8 mouse cellular contexts compared by ENCODE assay signal in the genomic region with DNA sequence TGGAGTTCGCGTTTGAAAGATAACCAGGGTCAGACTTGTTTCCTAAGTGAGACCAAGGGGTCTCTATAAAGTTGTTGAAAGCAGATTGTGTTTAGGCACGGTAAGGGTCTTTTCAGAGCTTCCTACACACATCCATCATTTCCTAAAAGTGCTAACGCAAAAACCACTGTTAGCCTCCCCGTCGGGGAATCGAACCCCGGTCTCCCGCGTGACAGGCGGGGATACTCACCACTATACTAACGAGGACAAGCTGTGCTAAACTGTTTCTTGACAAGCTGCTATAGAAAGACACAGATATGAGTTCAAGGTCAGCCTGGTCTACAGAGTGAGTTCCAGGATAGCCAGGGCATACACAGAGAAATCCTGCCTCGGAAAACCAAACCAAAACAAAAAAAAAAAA. TPM values are rescaled to one million over a fixed set of nuclear protein-coding genes. Genes with fewer than 3 reads are reported as not detected.
A peak's percentile ranks its signal among the peaks of the same experiment; 100 is the strongest.
DNase-seq lines count a peak whose midpoint lies in the region; ATAC-seq and TF ChIP-seq lines count a peak whose summit lies in the region.

No protein-coding gene starts in this region.

- no peak overlapping the region for H3K9ac ChIP-seq in embryonic facial prominence, embryonic 11.5 days (replicated peaks; ENCODE audit: low read length)
- H3K9ac ChIP-seq in heart, adult 2 months (ENCODE audit: low read depth, low read length): no peak overlapping the region
- H3K9ac ChIP-seq in limb, embryonic 12.5 days (replicated peaks): no peak overlapping the region
- H3K9ac ChIP-seq in midbrain, embryonic 13.5 days (replicated peaks): no peak overlapping the region

- H3K4me3 ChIP-seq in embryonic facial prominence, embryonic 11.5 days (ENCODE audit: low read depth, low read length): peak overlapping the region; percentile 29
- H3K4me3 ChIP-seq in heart, adult 2 months: peak overlapping the region; percentile 10; the same call in 1 of the 2 replicates
- 0 out of 2 replicates have a peak overlapping the region, but pooled peaks have one; percentile 17 for H3K4me3 ChIP-seq in kidney, adult 2 months (ENCODE audit: insufficient read depth, low read depth, low read length)
- peak overlapping the region; percentile 31 for H3K4me3 ChIP-seq in limb, embryonic 12.5 days (replicated peaks)
- peak overlapping the region; percentile 26 for H3K4me3 ChIP-seq in midbrain, embryonic 13.5 days (replicated peaks)

- H3K27ac ChIP-seq in embryonic facial prominence, embryonic 11.5 days (replicated peaks; ENCODE audit: low read depth, low read length): no peak overlapping the region
- peak overlapping the region; percentile 72 for H3K27ac ChIP-seq in heart, adult 2 months
- H3K27ac ChIP-seq in kidney, adult 2 months (ENCODE audit: insufficient read depth, low read depth, low read length): peak overlapping the region; percentile 41; the same call in 1 of the 2 replicates
- no peak overlapping the region for H3K27ac ChIP-seq in limb, embryonic 12.5 days
- no peak overlapping the region for H3K27ac ChIP-seq in midbrain, embryonic 13.5 days

- no peaks in the 10 kb centered on the region for H3K79me2 ChIP-seq in heart, adult 2 months (replicated peaks; ENCODE audit: control insufficient read depth, insufficient read depth, low read length)

- under 1% methylated on average over 13 of the region's 13 CpGs for WGBS in embryonic facial prominence, embryonic 11.5 days
- 9% methylated on average over 13 of the region's 13 CpGs for WGBS in heart, adult 2 months
- WGBS in kidney, adult 2 months: 14% methylated on average over 13 of the region's 13 CpGs
- WGBS in limb, embryonic 12.5 days: under 1% methylated on average over 13 of the region's 13 CpGs
- 2% methylated on average over 13 of the region's 13 CpGs for WGBS in midbrain, embryonic 13.5 days

- 0 out of 2 replicates have a peak overlapping the region, but pooled peaks have one; percentile 17 for H3K4me2 ChIP-seq in embryonic facial prominence, embryonic 11.5 days (ENCODE audit: low read depth, low read length)
- H3K4me2 ChIP-seq in limb, embryonic 12.5 days: peak overlapping the region; percentile 41
- H3K4me2 ChIP-seq in midbrain, embryonic 13.5 days (replicated peaks): peak overlapping the region; percentile 27

- no peaks in the 10 kb centered on the region for H3K9me3 ChIP-seq in embryonic facial prominence, embryonic 11.5 days (replicated peaks; ENCODE audit: control insufficient read depth, low read length)
- H3K9me3 ChIP-seq in limb, embryonic 12.5 days: no peaks in the 10 kb centered on the region
- H3K9me3 ChIP-seq in midbrain, embryonic 13.5 days: no peaks in the 10 kb centered on the region

- TF ChIP-seq POLR2A in heart, adult 2 months (IDR thresholded peaks at IDR 0.05; ENCODE audit: insufficient read depth, low read depth, low read length): no peak
- TF ChIP-seq POLR2A in kidney, adult 2 months (IDR thresholded peaks at IDR 0.05; ENCODE audit: low read depth, low read length): no peak

- no peaks in the 10 kb centered on the region for H3K4me1 ChIP-seq in embryonic facial prominence, embryonic 11.5 days (ENCODE audit: control insufficient read depth, insufficient read depth, low read length)
- peaks cover 3% of the 10 kb centered on the region for H3K4me1 ChIP-seq in heart, adult 2 months (ENCODE audit: control insufficient read depth, insufficient read depth, low read length)
- H3K4me1 ChIP-seq in kidney, adult 2 months (ENCODE audit: control insufficient read depth, insufficient read depth, low read length): peaks cover 10% of the 10 kb centered on the region; the same call in 1 of the 2 replicates
- peaks cover 17% of the 10 kb centered on the region for H3K4me1 ChIP-seq in limb, embryonic 12.5 days (replicated peaks)
- peaks cover 11% of the 10 kb centered on the region for H3K4me1 ChIP-seq in midbrain, embryonic 13.5 days (replicated peaks)

- ATAC-seq in embryonic facial prominence, embryonic 11.5 days (replicated peaks; ENCODE audit: insufficient number of reproducible peaks, low FRiP score, low TSS enrichment, low read depth): peak; percentile 50
- ATAC-seq in limb, embryonic 12.5 days (ENCODE audit: insufficient number of reproducible peaks, insufficient read depth, low FRiP score, low TSS enrichment, low read depth): peak; percentile 52; the same call in 1 of the 2 replicates
- peak; percentile 18; the same call in 1 of the 2 replicates for ATAC-seq in midbrain, embryonic 13.5 days

- intact Hi-C loops in heart, adult 2 months (cut with DNase I): no loop called here

- H3K36me3 ChIP-seq in embryonic facial prominence, embryonic 11.5 days (replicated peaks; ENCODE audit: control insufficient read depth, insufficient read depth, low read depth, low read length): no peaks in the 10 kb centered on the region; the same call in 1 of the 2 replicates
- H3K36me3 ChIP-seq in heart, adult 2 months (ENCODE audit: control insufficient read depth, insufficient read depth, low read length): no peaks in the 10 kb centered on the region
- H3K36me3 ChIP-seq in kidney, adult 2 months (ENCODE audit: control insufficient read depth, insufficient read depth, low read length): no peaks in the 10 kb centered on the region
- peaks cover 9% of the 10 kb centered on the region for H3K36me3 ChIP-seq in limb, embryonic 12.5 days
- peaks cover 10% of the 10 kb centered on the region for H3K36me3 ChIP-seq in midbrain, embryonic 13.5 days

- no peaks in the 10 kb centered on the region for H3K27me3 ChIP-seq in embryonic facial prominence, embryonic 11.5 days (ENCODE audit: control insufficient read depth, insufficient read depth, low read length)
- no peaks in the 10 kb centered on the region for H3K27me3 ChIP-seq in heart, adult 2 months (ENCODE audit: control insufficient read depth, insufficient read depth, low read length)
- H3K27me3 ChIP-seq in kidney, adult 2 months (replicated peaks; ENCODE audit: control insufficient read depth, insufficient read depth, low read length): no peaks in the 10 kb centered on the region
- H3K27me3 ChIP-seq in limb, embryonic 12.5 days: no peaks in the 10 kb centered on the region
- no peaks in the 10 kb centered on the region for H3K27me3 ChIP-seq in midbrain, embryonic 13.5 days

- DNase-seq in 3134 (ENCODE audit: extremely low read depth, insufficient read length, low spot score): peak; percentile 86
- peak; percentile 85 to 86 for DNase-seq in adrenal gland, adult 18-20 months (ENCODE audit: low spot score in 2 of 2)
- peak; percentile 92 for DNase-seq in embryonic facial prominence, embryonic 11.5 days (ENCODE audit: low spot score)
- DNase-seq in heart, adult 2 months: peak; percentile 81 to 85
- peak; percentile 92 for DNase-seq in kidney, adult 2 months
- DNase-seq in spleen, postnatal 10 days (ENCODE audit: low spot score in 2 of 2): peak; percentile 83 to 89

- TF ChIP-seq EP300 in heart, adult 2 months (IDR thresholded peaks at IDR 0.05; ENCODE audit: insufficient read depth, low read depth, low read length): peak; percentile 67; the same call in 1 of the 2 replicates

- no peak for TF ChIP-seq CTCF in heart, adult 2 months (IDR thresholded peaks at IDR 0.05)
- TF ChIP-seq CTCF in kidney, adult 2 months (conservative IDR thresholded peaks at IDR 0.05; ENCODE audit: insufficient read depth, insufficient read length, low read depth, low read length): no peak

RNA-seq across cellular contexts. Expression of gene Ubc, which starts 18.8 kb away (rescaled TPM):
- 1,000 to 10,000 TPM; 1,721 to 2,004 TPM for total RNA-seq in adrenal gland, adult 18-20 months (2021)
- polyA plus RNA-seq in embryonic facial prominence, embryonic 11.5 days (2014; fragmentation: Nextera tagmentation; extraction: Ambion mirVana): 1,016 and 1,055 TPM in 2 replicates
- total RNA-seq in heart, adult 2 months (2021): 1,000 to 10,000 TPM in 1 of 2 experiments, 100 to 1,000 TPM in 1; 894 to 1,473 TPM
- 664 and 1,033 TPM in 2 replicates for polyA plus RNA-seq in heart, adult 2 months (2012; rRNA removed)
- polyA plus RNA-seq in kidney, adult 2 months (2012; rRNA removed): 1,123 and 1,352 TPM in 2 replicates
- polyA plus RNA-seq in limb, embryonic 12.5 days (2016; fragmentation: Nextera tagmentation; extraction: Ambion mirVana): 1,024 and 1,053 TPM in 2 replicates
- 1,275 and 1,322 TPM in 2 replicates for polyA plus RNA-seq in midbrain, embryonic 13.5 days (2015; fragmentation: Nextera tagmentation; extraction: Ambion mirVana)

RNA-seq across cellular contexts. Expression of gene Gm10382, which starts 19.7 kb away (rescaled TPM):
- total RNA-seq in adrenal gland, adult 18-20 months (2021): under 1 TPM; 0.42 to 0.50 TPM
- polyA plus RNA-seq in embryonic facial prominence, embryonic 11.5 days (2014; fragmentation: Nextera tagmentation; extraction: Ambion mirVana): not detected in 2 replicates
- total RNA-seq in heart, adult 2 months (2021): under 1 TPM in 1 of 2 experiments, not detected in 1; 0.21 TPM
- 0.12 and 0.23 TPM in 2 replicates for polyA plus RNA-seq in heart, adult 2 months (2012; rRNA removed)
- 0.33 and 0.58 TPM in 2 replicates for polyA plus RNA-seq in kidney, adult 2 months (2012; rRNA removed)
- polyA plus RNA-seq in limb, embryonic 12.5 days (2016; fragmentation: Nextera tagmentation; extraction: Ambion mirVana): 0.39 and 0.46 TPM in 2 replicates
- 0.39 and 0.89 TPM in 2 replicates for polyA plus RNA-seq in midbrain, embryonic 13.5 days (2015; fragmentation: Nextera tagmentation; extraction: Ambion mirVana)

RNA-seq across cellular contexts. Expression of gene Dhx37, which starts 25.1 kb away (rescaled TPM):
- 10 to 100 TPM; 16.7 to 19.3 TPM for total RNA-seq in adrenal gland, adult 18-20 months (2021)
- polyA plus RNA-seq in embryonic facial prominence, embryonic 11.5 days (2014; fragmentation: Nextera tagmentation; extraction: Ambion mirVana): 7.2 and 9.0 TPM in 2 replicates
- total RNA-seq in heart, adult 2 months (2021): 10 to 100 TPM; 11.1 to 12.4 TPM
- 14.8 and 15.7 TPM in 2 replicates for polyA plus RNA-seq in heart, adult 2 months (2012; rRNA removed)
- 10.8 and 16.4 TPM in 2 replicates for polyA plus RNA-seq in kidney, adult 2 months (2012; rRNA removed)
- polyA plus RNA-seq in limb, embryonic 12.5 days (2016; fragmentation: Nextera tagmentation; extraction: Ambion mirVana): 16.1 and 16.5 TPM in 2 replicates
- 12.1 and 13.2 TPM in 2 replicates for polyA plus RNA-seq in midbrain, embryonic 13.5 days (2015; fragmentation: Nextera tagmentation; extraction: Ambion mirVana)

RNA-seq across cellular contexts. Expression of gene Bri3bp, which starts 32.5 kb away (rescaled TPM):
- 10 to 100 TPM; 18.7 to 32.1 TPM for total RNA-seq in adrenal gland, adult 18-20 months (2021)
- 26.3 and 29.2 TPM in 2 replicates for polyA plus RNA-seq in embryonic facial prominence, embryonic 11.5 days (2014; fragmentation: Nextera tagmentation; extraction: Ambion mirVana)
- total RNA-seq in heart, adult 2 months (2021): 10 to 100 TPM; 52.2 to 52.4 TPM
- polyA plus RNA-seq in heart, adult 2 months (2012; rRNA removed): 31.4 and 31.5 TPM in 2 replicates
- 12.1 and 13.0 TPM in 2 replicates for polyA plus RNA-seq in kidney, adult 2 months (2012; rRNA removed)
- polyA plus RNA-seq in limb, embryonic 12.5 days (2016; fragmentation: Nextera tagmentation; extraction: Ambion mirVana): 40.3 and 40.7 TPM in 2 replicates
- polyA plus RNA-seq in midbrain, embryonic 13.5 days (2015; fragmentation: Nextera tagmentation; extraction: Ambion mirVana): 28.2 and 29.6 TPM in 2 replicates

Comparison
In these comparisons a context has a peak if more than half of its experiments do, and no peak if none do; other contexts are left out.
1. H3K27ac ChIP-seq: peak in heart, adult 2 months (single experiment) and kidney, adult 2 months (single experiment); none in embryonic facial prominence, embryonic 11.5 days (single experiment), limb, embryonic 12.5 days (single experiment) and midbrain, embryonic 13.5 days (single experiment).
2. Peak in every context shown above with its lines, with median percentiles within 50 percentile points of each other: DNase-seq, ATAC-seq, H3K4me2 ChIP-seq and H3K4me3 ChIP-seq.